Mouse (Mus musculus): ENCODE data around the gene Hgfac.

- TF ChIP-seq CTCF (IDR thresholded peaks at IDR 0.05; ENCODE audit: low read depth) (no peak), EP300 (IDR thresholded peaks at IDR 0.05; ENCODE audit: low read depth) (no peak)
Observed at GRCm38 (mm10) chr5:35009163-35009562, 32.1 kb upstream of the Hgfac start.
